Mouse (Mus musculus) skeletal muscle tissue, adult 2 months (tissue): ENCODE results near the gene Dnal1.
"Not testable (repeated sequence)": the region's sequence is repeated elsewhere in the genome, so short reads cannot be mapped to it uniquely, and the experiment has no call there.

Experiments
- DNase-seq: peaks from one replicate; pipeline ENCODE4 v3.0.0-alpha.2; 2012; ENCODE audit warnings: low read depth, low spot score

The Dnal1 gene

GRCm38 (mm10) chr12:84114153-84114994 lies at the start of gene Dnal1:
TSS of gene Dnal1 (plus strand) at chr12:84114366.
- DNase-seq, result peak; percentile 90

GRCm38 (mm10) chr12:84064621-84065020 lies 49.5 kb upstream of the Dnal1 start:
- no peak for DNase-seq

GRCm38 (mm10) chr12:84067752-84068151 lies 46.4 kb upstream of the Dnal1 start:
- no peak for DNase-seq

GRCm38 (mm10) chr12:84068296-84068695 lies 45.9 kb upstream of the Dnal1 start:
- DNase-seq, result no peak

- DNase-seq, result no peak
These were observed 45.2 kb upstream of the Dnal1 start, which contains the start of gene Acot5 for GRCm38 (mm10) chr12:84068986-84069385. TSS of gene Acot5 (plus strand) at chr12:84069325.

- DNase-seq, result not testable (repeated sequence)
These were observed 44.6 kb upstream of the Dnal1 start for GRCm38 (mm10) chr12:84069582-84069981.

GRCm38 (mm10) chr12:84071696-84072095 lies 42.5 kb upstream of the Dnal1 start:
- DNase-seq, result no peak

GRCm38 (mm10) chr12:84077371-84077990 lies 36.7 kb upstream of the Dnal1 start:
- no peak for DNase-seq

- DNase-seq, result no peak
These were observed 30.3 kb upstream of the Dnal1 start for GRCm38 (mm10) chr12:84083842-84084241.

- DNase-seq, result no peak
These were observed 29.6 kb upstream of the Dnal1 start for GRCm38 (mm10) chr12:84084581-84084980.

- DNase-seq, result not testable (repeated sequence)
These were observed 19.5 kb upstream of the Dnal1 start for GRCm38 (mm10) chr12:84094666-84095065.

GRCm38 (mm10) chr12:84099605-84100004 lies 14.6 kb upstream of the Dnal1 start:
- no peak for DNase-seq

GRCm38 (mm10) chr12:84100071-84100470 lies 14.1 kb upstream of the Dnal1 start:
- DNase-seq, result no peak

GRCm38 (mm10) chr12:84100604-84101492 lies 13.3 kb upstream of the Dnal1 start, which contains the start of gene Acot6:
TSS of gene Acot6 (plus strand) at chr12:84100654.
- DNase-seq, result peak; percentile 27

- DNase-seq, result no peak
These were observed 12.7 kb upstream of the Dnal1 start for GRCm38 (mm10) chr12:84101493-84101845.

GRCm38 (mm10) chr12:84107012-84107411 lies 7.2 kb upstream of the Dnal1 start:
- no peak for DNase-seq

- no peak for DNase-seq
These were observed 6.5 kb upstream of the Dnal1 start for GRCm38 (mm10) chr12:84107692-84108091.

GRCm38 (mm10) chr12:84109924-84110323 lies 4.2 kb upstream of the Dnal1 start:
- DNase-seq, result no peak

- no peak for DNase-seq
These were observed 3.4 kb upstream of the Dnal1 start for GRCm38 (mm10) chr12:84110814-84111213.

GRCm38 (mm10) chr12:84113676-84114075 lies 490 bp upstream of the Dnal1 start:
- no peak for DNase-seq

GRCm38 (mm10) chr12:84119584-84119983 lies 5.4 kb downstream of the Dnal1 start:
- no peak for DNase-seq

- DNase-seq, result no peak
These were observed 11.7 kb downstream of the Dnal1 start for GRCm38 (mm10) chr12:84125892-84126291.
